In the genomic region with DNA sequence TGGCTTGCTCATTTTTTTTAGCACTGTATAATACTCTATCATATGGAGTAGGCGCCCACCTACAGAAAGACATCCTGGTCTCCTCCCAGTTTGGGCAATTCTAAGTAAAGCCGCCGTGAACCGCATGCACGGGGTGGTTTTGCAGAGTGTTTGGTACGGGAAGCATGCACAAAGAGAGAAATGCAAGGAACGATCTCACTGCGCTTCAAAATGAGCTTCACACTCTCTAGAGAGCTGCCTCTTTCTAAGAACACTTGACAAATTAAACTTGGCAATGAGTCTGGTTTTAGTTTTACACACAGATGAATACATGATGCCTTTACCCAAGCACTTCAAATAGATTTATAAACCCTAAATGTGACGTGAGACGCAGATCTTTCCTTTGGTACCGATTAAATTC, we compare ENCODE assay signal across 15 mouse cellular contexts.
"Had no signal": no experiment of that assay in that cellular context is flagged by ENCODE, and none has a peak within 500 bp of the region (broad histone marks: within the 10 kb centered on the region; RNA-seq: fewer than 3 reads in every experiment).

No protein-coding gene starts in this region.

- H3K9me3 ChIP-seq: midbrain, embryonic 12.5 days; neural tube, embryonic 12.5 days; stomach, embryonic 15.5 days had no signal

- H3K36me3 ChIP-seq: midbrain, embryonic 10.5 days; midbrain, embryonic 12.5 days; neural tube, embryonic 12.5 days; stomach, embryonic 15.5 days had no signal

- H3K4me3 ChIP-seq: midbrain, embryonic 10.5 days; midbrain, embryonic 12.5 days; neural tube, embryonic 12.5 days; stomach, embryonic 15.5 days had no signal

- H3K4me2 ChIP-seq: lung, embryonic 14.5 days; midbrain, embryonic 12.5 days; neural tube, embryonic 12.5 days; stomach, embryonic 15.5 days had no signal

- DNase-seq: lung, adult 18-20 months; lung, embryonic 14.5 days; lung, postnatal 10 days; lung, postnatal 4 days; midbrain, embryonic 14.5 days; right cerebral cortex, postnatal 25 days; thymus, adult 18-20 months; thymus, postnatal 14 days; thymus, postnatal 36 days had no signal

- H3K9ac ChIP-seq: lung, embryonic 14.5 days; midbrain, embryonic 12.5 days; neural tube, embryonic 12.5 days; stomach, embryonic 15.5 days had no signal

- H3K27ac ChIP-seq: midbrain, embryonic 10.5 days; midbrain, embryonic 12.5 days; neural tube, embryonic 12.5 days; stomach, embryonic 15.5 days; stomach, postnatal 0 days had no signal

- ATAC-seq: midbrain, embryonic 16.5 days had no signal

- H3K27me3 ChIP-seq: neural tube, embryonic 12.5 days; stomach, embryonic 15.5 days had no signal
